Mouse (Mus musculus) cerebellum, adult 9-10 months (tissue): Measurements from ENCODE around the gene Mrtfa.
"Not testable (repeated sequence)": the region's sequence is repeated elsewhere in the genome, so short reads cannot be mapped to it uniquely, and the experiment has no call there.

Experiments
- DNase-seq: peaks from one replicate; pipeline ENCODE4 v3.0.0; 2022

Gene Mrtfa

DNA sequence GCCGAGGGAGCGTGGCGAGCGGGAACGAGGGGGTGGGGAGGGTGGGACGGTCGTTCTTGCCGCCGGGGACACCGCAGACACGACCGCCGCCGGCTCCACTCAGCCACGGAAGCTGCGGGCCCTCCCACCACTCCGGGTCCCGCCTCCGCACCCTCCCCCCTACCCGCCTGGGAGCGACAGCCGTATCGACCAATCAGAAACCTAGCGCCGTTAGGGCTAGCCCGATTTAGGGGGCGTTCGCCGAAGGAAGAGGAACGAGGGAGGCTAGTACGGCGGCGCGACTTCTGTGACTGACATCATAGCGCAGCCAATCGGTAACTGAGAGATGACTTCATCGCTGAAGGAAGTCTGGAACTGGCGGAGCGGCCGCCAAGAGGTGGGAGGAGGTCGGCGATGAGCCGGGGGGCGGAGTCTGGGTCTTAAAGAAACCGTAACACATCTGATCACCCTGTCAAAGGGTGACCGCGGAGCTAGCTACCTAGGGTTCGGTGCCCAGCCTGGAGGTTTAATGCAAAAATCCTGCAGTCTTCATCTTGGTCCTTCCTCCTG is at the start of gene Mrtfa:
Mrtfa (minus strand) TSS at position 128 of the 549 bp plus-strand sequence.
- DNase-seq = peak; percentile 100

DNA sequence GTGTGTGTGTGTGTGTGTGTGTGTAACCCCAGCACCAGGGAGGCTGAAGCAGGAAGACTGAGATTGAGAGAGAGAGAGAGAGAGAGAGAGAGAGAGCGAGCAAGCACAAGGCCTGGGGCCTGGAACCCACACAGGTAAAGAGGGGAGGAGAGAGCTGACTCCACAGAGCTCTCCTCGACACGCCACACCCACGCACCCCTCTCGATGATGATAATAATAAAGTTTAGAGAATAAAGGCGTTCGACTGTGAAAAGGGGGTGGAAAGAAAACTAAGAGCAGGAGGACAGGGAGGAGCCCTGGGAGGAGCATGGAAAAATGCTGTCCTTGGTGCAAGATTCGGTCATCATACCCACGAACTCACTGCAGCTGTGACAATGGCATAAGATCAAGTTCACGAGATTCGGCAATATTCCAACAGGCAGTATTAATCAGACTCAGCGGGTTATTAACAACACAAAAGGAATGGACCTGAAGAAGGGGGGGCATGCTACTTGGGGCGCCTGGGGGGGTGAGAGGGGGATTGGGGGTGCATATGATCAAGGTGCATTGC is 49.3 kb upstream of the Mrtfa start:
- no peak for DNase-seq

DNA sequence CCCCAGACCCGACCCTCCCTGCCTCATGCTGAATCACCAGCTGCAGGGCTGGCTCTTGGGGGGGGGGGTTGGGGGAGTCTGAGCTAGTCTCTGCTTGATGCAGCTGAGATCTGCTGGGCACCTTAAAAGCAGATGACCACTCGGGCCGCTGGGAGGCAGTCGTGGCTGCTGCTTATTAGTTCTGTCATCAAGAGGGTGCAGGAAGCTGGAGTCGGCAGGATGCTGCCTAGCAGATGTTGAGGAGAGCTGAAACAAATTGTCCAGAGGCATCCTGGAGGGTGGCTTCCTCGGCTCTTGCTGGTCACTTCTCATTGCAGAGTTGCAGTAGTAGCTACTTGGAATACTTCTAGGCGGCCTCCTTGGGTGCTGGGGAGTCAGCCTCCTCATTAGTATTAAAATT is 48.7 kb upstream of the Mrtfa start:
- DNase-seq = no peak

DNA sequence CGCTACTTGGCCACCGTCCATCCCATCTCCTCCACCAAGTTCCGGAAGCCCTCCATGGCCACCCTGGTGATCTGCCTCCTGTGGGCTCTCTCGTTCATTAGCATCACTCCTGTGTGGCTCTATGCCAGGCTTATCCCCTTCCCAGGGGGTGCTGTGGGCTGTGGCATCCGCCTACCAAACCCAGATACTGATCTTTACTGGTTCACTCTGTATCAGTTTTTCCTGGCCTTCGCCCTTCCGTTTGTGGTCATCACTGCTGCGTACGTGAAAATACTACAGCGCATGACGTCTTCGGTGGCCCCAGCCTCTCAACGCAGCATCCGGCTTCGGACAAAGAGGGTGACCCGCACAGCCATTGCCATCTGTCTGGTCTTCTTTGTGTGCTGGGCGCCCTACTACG is 46.9 kb upstream of the Mrtfa start:
- no peak for DNase-seq

DNA sequence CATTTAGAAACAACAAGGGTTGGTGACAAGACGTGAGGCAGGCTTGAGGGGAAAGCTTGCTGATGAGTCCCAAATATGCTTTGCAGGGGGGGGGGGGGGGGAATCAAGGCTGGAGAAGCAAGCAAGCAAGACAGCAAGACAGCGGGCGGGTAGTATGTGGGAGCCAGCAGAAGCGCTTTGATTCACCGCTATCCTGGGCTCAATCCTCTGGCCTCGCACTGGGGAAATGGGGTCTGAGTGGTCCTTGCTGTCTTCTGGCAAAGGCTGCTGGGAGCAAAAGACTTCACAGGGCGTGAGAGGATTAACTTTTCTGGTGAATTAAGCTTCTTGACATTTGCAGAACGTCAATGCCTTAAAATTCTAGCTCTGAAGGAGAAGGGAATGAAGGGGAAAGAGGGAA is 45.5 kb upstream of the Mrtfa start:
- DNase-seq = no peak

DNA sequence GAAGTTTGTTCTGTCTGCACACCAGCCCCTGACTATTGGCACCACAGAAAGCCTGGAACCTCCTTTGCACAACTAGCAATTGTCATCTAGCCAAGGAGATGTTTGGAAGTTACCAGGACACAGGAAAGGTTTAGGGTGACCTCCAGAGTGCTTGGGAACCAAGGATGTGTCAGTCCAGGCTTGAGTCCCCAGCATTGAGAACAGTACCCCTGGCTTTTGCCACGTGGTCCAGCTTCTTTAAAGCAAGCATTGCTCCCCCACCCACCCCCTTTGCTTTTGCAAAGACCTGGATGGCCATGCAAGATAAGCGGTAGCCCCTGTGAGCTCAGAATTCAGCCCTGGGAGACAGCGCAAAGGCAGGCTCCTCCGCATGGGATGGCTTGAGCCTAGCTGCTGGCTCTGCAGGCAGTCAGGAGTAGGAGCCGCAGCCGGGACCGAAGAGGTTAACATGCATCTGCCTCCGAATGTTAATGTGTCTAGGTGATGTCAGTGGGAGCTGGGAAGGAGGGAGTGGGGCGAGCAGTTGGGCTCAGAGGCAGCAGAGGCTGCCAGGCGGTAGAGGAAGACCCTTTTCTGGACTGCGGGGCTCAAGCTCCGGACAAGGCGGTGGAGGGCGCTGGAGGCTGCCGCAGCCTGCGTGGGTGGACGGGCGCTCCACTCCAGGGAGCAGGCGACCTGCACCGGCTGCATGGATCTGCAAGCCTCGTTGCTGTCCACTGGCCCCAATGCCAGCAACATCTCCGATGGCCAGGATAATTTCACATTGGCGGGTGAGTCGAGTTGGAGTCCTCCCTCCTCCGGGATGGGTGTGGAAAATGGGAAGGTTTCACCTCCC is 44.7 kb upstream of the Mrtfa start, which contains the start of gene Mchr1:
Mchr1 (plus strand) TSS at position 414 of the 835 bp plus-strand sequence.
- DNase-seq = peak; percentile 11

DNA sequence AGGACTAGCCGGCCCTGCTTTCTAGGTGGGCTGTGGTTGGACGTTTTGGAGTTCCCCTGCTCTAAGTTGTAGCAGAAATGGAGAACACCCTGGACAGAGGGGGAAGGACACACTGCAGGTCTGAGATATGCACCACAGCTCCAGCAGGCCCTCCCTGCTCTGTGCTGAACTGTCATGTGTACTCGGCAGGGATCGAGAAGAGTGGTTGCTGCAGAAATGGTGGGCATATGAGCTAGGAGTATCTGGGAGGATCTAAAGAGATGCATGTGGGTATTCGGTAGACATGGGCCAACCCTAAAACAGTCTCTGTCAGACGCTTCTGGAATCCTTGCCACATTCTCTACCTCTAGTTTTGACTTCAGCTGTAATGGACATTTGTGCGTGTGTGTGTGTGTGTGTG is 40.8 kb upstream of the Mrtfa start:
- no peak for DNase-seq

DNA sequence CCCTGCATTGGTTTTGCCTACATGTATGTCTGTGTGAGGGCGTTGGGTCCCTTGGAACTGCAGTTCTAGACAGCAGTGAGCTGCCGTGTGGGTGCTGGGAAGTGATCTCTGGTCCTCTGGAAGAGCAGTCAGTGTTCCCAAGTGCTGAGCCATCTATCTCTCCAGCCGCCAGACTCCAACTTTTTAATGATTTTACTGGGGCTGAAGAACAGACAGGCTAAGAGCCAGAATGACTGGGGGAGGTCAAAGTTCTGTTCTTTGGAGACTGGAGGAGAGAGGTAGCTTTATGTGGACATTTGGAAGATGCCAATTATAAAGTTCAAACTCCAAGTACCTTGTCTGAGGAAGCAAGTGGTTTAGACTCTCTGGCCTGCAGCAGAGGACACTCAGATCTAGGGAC is 39.2 kb upstream of the Mrtfa start:
- no peak for DNase-seq

DNA sequence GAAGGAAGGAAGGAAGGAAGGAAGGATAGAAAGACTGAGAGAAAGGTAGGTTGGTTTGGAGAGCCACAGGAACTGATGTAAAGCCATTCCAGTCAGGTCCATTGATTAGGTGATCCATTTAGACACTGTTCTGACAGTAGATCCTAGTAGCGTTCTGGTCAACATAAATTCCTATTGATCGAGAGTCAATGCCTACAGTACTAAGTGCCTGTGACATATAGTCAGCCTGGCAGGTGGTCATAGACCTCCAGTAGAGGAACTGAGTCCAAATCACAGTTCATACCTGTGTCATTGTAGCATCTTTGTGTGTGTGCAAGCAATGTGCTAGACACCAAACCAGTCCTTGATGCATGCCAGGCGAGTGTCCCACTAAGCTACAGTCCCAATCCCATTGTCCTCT is 37.7 kb upstream of the Mrtfa start:
- no peak for DNase-seq

DNA sequence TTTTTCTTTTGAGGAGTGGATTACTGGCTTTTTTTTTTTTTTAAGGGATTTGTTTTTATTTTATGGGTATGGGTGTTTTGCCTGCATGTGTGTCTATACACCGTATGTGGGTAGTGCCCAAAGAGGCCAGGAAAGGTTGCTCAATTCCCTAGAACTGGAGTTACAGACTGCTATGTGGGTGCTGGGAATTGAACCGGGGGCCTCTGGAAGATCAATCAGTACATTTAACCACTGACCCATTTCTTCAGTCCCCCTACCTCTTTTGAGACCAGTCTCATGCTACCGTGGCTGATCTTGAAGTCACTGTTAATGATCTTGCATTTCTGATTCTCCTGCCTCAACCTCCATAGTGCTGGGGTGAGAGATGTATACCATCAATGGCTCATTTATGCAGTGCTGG is 36.7 kb upstream of the Mrtfa start:
- no peak for DNase-seq

DNA sequence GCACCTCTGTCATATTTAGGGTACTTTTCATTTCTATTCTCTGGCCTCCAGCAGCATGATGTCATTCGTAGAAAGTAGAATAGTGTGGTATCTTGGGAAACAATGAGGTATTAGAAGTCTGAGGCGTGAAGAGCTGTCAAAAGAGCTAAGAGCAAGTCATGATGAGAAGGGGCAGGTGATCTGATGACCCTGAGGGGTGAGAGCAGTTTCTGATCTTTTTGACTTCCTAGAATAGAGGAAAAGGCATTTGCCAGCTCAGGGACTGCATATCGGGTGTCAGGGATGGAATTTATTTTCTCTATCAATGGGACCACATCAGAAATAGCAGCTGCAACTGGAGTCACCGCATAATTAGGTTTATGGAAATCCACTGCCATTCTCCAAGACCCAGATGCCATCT is 36.2 kb upstream of the Mrtfa start:
- no peak for DNase-seq

DNA sequence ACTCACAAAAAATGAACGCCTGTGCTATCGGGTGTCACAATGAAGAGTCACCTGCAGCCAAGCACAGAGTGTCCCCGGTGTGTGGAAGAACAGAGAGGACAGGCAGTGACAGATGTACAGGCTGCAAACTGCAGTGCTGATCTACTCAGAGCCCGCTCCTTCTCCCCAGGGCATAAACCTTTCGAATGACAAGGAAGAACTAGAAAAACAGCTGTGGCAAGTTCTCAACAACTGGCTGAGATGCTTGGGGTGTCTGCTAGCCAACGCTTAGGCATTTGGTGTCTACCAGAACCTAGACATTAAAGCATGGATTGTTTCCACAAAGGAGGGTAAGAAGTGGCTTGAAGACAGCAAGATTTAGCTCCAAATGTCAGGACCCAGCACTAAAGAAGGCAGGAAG is 35.2 kb upstream of the Mrtfa start:
- no peak for DNase-seq

DNA sequence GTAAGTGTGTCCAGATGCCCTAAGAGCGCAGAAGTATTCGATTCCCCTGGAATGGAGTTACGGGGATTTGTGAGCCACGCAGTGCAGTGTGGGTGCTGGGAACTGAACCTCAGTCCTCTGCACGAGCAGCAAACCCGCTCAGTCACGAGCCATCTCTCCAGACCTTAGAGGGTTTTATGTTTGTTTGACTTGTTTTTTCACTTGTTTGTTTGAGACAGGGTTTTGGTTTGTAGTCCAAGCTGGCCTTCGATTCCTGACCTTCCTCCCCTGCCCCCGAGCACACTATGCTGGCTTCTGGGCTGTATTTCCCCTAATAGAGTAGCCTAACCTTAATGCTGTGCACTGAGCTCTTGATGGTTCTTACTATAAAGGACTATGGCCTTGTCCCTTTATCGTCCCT is 34.5 kb upstream of the Mrtfa start:
- no peak for DNase-seq

DNA sequence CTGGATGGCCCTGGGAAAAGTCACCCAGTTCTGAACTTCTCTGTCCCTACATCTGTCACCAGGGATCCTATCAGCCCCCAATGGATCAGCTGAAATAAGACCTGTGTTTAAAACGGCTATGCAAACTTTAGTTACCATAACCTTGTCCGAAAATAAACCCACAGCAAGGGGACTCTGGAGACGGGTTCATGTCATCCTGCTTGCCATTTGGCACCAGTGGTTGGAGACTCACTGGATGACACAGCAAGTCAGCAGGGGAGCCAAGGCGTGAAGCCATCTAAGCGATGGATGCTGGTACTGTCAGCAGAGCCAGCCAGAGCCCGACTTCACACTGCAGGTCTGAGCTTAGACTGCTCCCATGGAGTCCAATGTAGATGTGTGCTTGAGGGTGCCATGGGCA is 30.9 kb upstream of the Mrtfa start:
- no peak for DNase-seq

DNA sequence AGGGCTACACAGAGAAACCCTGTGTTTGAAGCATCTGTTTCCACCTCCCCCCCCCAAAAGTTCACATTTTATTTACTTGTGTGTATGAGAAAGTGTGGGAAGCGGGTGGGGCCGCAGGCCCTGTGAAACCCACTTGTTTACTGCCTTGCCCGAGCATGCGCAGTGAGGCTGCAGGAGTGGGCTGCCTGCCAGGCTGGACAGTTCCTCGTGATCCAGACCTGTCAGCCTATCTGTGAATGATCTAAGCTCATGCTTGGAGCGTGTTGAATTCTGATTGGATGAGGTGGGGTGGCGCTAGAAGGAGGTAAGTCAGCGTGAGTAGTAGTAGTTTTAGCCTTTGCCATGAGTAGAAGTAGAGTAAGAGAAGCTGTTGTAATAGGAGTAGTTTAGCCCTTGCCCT is 29.5 kb upstream of the Mrtfa start:
- not testable (repeated sequence) for DNase-seq

DNA sequence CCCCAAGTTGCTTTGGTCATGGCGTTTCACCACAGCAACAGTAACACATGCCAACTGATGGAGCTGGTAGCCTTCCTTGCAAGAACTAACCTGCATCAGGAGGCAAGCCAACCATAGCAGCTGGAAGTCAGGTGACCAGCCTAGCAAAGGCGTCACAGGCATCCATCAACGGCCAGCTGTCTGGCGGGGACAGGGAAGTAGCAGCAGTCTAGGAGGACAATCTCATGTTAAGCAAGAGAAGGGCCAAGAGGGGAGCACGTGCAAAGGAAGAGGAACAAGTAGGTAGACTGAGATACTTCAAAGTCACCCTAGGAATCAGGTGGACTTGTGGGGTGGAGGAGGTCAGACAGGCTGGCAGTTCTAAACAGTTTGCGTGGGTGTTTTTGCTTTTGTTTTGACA is 28.5 kb upstream of the Mrtfa start:
- no peak for DNase-seq

DNA sequence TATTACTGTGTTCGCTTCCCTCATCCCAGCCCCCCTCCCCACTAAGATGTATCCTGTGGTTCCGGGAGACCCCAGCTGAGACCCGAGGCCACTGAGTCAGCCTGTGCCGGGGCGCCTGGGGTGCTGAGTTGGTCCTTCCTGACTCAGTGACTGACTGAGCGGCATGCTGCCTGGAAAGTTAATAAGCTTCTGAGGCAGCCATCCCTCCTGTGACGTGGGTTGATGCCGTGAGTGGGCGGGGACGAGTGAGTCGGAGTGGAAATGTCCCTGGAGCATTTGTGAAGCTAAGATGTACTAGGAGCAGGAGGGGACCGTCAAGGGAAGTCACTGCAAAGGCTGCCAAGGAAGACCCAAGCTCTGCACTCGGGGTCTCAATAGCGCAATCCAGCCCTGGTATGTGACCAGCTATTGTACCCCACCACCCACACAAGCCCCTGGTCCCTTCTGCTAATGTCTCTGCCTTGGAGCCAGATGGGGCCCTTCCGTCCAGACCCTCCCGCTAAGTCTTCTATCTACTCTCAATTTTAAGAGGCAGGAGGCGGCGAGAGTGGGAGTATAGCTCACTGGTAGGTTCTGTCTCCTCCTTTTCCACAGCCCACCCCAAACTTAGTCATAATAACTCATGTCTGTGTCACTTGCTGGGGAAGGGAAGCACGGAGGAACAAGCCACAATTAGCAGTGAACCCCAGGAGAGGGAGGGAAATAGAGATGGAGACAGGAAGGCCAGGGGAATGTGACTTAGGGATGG is 26.5 kb upstream of the Mrtfa start:
- DNase-seq = no peak

DNA sequence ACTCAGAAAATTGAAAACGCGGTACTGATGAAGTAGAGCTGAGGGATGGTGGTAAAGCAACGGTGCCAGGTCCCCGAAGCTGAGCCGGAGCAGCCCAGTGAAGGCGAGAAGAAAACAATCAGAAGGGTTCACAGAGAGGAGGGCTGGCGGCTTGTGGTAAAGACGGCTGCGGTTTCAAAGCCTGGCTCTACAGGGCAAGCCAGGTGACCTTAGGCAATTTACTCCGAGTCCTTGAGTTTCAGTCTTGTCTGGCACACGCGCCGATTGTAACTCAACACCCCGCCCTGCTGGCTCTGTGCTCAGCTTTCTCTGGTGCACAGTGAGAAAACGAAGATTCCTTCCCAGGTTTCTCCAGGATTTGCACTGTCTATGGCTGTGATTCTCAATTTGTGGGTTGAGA is 22.4 kb upstream of the Mrtfa start:
- no peak for DNase-seq

DNA sequence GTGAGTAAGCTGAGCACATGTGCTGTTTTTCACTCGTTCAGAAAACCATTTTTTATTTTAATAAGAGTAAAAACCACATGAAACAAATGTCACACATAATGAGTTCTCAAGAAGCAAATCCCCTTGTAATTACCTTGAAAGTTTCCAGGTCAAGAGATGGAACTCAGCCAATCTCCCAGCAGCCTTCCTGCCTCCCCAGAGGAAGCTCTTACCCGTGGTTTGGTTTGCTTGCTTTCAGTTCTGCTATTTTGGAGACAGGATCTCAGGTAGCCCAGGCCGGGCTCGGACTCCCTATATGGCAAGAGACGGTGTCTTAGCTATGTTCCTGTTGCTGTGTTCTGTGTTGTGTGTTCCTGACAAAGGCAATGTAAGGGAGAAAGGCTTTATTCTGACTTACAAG is 19.9 kb upstream of the Mrtfa start:
- DNase-seq = no peak

DNA sequence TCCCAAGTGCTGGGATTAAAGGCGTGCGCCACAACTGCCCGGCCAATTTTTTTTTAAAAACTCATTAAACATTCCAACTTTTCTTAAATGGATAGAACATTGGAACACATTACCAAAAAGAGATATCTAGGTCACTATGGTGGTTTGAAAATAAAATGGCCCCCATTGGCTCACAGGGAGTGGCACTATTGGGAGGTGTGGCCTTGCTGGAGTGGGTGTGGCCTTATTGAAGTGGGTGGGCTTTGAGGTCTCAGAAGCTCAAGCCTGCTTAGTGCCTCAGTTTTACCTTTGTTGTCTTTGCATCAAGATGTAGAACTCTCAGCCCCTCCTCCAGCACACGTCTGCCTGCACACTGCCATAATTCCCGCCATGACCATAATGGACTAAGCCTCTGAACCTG is 11.9 kb upstream of the Mrtfa start:
- no peak for DNase-seq

DNA sequence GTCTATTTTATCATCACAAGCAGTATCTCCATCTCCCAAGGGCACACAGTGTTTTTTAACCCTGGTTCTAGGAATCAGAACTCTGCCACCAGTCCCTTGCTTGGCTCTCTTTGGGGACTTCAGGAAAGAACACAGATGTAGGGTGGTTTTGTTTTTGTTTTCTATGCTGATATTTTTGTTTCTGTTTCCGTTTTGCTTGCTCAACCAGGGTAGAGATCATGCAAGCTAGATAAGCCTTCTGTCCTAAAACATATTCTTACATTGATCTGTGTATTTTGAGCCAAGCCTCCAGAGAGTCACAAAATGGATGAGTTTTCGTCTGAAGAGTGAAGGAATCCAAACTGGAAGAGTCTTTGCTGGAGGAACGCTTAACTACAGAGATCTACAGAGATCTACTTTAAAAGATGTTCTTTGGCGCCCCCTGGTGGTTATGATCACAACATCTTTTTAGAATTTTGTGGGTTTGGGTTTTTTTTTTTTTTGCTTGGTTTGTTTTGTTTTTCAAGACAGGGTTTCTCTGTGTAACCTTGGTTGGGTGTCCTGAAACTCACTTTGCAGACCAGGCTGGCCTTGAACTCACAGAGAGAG is 8.9 kb upstream of the Mrtfa start:
- DNase-seq = peak; percentile 70

DNA sequence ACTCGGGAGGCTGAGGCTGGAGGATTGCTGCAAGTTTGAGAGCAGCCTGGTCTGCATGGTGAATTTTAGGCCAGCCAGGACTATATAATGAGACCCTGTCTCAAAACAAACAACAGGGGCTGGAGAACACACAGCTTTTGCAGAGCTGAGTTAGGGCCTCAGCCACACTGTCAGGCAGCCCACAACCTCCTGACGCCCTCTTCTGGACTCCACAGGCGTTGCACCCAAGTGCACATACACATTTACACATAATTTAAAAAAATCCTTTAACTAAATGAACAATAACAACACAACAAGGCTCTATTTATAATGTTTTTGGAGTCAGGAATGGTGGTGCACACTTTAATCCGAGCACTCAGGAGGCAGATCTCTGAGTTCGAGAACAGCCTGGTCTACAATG is 7.9 kb upstream of the Mrtfa start:
- no peak for DNase-seq

DNA sequence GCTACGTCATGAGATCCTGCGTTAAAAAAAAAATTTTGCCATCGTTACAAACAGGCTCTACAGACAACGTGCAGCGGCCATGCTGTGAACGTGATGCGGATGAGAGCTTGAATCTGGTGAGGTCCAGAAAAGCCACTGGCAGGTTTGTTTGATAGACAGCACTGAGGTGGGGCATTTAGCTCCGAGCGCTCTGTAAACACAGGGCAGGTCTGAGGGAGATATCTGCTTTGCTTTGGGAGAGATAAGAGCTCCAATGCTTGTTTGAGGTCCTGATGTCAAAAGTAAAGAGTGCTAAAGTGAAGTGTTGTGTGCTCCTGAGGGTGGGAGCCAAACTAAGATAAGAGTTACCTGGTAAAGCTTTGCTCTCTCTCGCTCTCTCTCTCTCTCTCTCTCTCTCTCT is 6.6 kb upstream of the Mrtfa start:
- DNase-seq = no peak
